Mouse (Mus musculus): ENCODE measurements around the gene Slc41a2. TPM values are rescaled to one million over a fixed set of nuclear protein-coding genes. Genes with fewer than 3 reads are reported as not detected.
"Not testable (repeated sequence)": the region's sequence is repeated elsewhere in the genome, so short reads cannot be mapped to it uniquely, and the experiment has no call there.

The Slc41a2 gene
- total RNA-seq, 2 experiments from 2014 or later: 21.5 to 23.0 TPM

- DNase-seq (ENCODE audit: extremely low spot score in 1 of 2, low spot score in 1 of 2): no peak
Observed at GRCm38 (mm10) chr10:83353680-83354332, 16.1 kb upstream of the Slc41a2 start.

DNA sequence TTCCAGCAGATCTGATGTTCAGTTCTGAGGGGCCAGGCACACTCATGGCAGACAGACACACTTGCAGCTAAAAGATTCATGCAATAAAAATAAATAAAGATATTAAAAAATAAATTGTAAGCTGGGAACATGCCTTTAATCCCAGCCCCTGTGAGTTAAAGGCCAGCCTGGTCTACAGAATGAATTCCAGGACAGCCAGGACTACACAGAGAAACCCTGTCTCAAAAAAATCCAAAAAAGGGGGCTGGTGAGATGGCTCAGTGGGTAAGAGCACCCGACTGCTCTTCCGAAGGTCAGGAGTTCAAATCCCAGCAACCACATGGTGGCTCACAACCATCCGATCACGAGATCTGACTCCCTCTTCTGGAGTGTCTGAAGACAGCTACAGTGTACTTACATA lies 14.1 kb upstream of the Slc41a2 start:
- DNase-seq (ENCODE audit: extremely low spot score in 1 of 2, low spot score in 1 of 2): not testable (repeated sequence)

- DNase-seq (ENCODE audit: extremely low spot score in 1 of 2, low spot score in 1 of 2): no peak
Observed at GRCm38 (mm10) chr10:83350689-83351088, 13.0 kb upstream of the Slc41a2 start.

DNA sequence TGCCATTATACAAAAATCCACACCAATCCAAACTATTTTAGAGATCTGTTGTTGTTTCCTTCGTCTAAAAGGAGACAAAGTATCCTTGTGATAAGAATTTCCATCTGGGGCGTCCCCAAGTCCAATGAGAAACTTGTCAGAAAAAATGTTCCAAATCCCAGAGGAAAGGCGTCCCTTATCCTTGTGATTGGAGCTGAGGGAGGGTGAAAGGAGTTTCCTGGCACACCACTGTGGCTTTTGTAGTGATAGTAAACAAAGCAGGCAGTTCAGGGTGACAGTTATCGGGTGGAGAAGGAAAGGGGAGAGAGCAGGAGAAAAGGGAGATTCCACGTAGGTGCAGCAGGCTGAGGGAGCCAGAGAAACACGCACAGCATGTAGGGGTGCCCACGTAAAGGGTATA lies 9.8 kb upstream of the Slc41a2 start:
- no peak for DNase-seq (ENCODE audit: extremely low spot score in 1 of 2, low spot score in 1 of 2)

- DNase-seq (ENCODE audit: extremely low spot score in 1 of 2, low spot score in 1 of 2): no peak
Observed at GRCm38 (mm10) chr10:83346359-83346736, 8.7 kb upstream of the Slc41a2 start.

DNA sequence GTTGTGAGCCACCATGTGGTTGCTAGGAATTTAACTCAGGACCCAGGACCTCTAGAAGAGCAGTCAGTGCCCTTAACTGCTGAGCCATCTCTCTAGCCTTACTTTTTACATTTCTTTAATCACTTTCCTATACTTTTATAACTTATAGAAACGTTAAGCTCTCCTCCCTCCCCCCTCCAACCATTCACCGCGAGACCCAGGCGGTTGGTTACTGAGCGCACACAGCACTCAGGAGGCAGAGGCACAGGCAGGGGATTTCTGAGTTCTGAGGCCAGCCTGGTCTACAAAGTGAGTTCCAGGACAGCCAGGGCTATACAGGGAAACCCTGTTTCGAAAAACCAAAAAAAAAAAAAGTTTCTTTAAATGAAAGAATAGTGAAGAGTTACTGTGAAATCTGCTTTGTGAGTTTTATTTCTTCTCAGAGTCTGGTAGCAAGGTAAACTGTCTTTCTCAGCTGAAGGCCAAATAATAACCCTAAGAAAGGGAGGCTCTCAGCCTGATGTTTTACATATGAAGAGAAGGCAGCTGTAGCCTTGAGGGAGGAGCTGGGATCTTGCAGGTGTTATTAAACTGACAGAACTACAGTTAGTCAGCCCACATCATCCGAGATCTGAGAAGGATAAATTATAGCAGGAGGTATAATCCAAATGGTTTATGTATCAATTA lies 8.1 kb upstream of the Slc41a2 start:
- DNase-seq (ENCODE audit: extremely low spot score in 1 of 2, low spot score in 1 of 2): no peak

DNA sequence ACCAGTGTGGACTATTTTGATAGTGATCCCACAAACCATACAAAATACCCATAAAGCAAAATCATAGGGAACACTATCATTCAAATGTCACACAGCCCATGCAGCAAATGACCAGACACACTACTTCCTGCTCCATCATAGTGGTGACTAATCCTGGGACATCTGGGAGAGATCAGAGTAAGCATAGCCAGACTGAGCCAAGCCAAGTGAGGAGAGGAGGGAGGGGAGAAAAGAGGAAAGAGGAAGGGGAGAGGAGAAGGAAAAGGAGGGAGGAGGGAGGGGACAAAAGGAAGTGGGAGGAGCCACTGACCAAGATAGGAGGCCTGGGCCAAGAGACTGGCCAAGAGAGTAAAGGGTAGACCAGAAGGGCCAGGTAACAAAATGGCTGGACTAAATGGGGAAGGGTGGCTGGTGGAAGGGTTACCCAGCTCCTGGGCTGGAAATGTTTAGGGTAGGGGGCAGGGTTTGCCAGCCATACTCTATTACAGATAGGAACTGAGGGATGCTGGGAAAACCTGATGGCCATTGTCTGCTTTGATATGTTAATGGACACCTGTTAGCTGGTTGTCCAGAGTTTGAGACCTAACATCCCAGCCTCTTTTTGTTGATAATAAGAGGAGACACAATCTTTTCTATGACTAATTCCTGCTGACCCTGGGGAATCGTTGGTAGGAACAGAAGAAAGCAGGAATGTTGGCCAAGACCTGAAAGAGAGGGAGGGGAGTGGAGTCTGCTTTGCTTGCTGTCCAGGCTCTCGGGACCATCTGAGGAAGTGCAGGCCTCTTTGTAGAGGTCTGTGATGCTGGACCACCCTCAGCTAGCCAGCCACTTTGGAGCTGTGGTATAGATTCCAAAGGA lies 6.4 kb upstream of the Slc41a2 start:
- no peak for DNase-seq (ENCODE audit: extremely low spot score in 1 of 2, low spot score in 1 of 2)

- no peak for DNase-seq (ENCODE audit: extremely low spot score in 1 of 2, low spot score in 1 of 2)
Observed at GRCm38 (mm10) chr10:83343171-83343570, 5.5 kb upstream of the Slc41a2 start.

- DNase-seq (ENCODE audit: extremely low spot score in 1 of 2, low spot score in 1 of 2): no peak
Observed at GRCm38 (mm10) chr10:83341226-83341625, 3.5 kb upstream of the Slc41a2 start.

- DNase-seq (ENCODE audit: extremely low spot score in 1 of 2, low spot score in 1 of 2): no peak
Observed at GRCm38 (mm10) chr10:83337971-83338598, 403 bp upstream of the Slc41a2 start.

DNA sequence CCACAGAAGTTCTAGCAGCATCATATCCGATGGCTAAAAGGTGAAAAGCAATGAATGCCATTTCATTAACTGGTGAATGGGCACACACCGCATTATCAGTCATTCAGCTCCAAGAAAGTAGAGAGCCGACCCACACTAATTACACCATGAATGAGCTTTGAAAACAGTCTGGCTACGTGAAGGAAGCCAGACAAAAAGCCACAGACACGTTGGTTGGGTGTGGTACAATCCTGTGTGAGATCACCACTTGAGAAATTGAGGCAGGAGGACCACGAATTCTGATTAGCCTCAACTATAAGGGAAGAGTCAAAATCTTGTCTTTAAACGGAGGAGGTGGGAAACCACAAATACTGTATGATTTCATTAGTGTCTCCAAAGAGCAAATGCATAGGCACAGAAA lies 1.3 kb downstream of the Slc41a2 start:
- DNase-seq (ENCODE audit: extremely low spot score in 1 of 2, low spot score in 1 of 2): no peak

- DNase-seq (ENCODE audit: extremely low spot score in 1 of 2, low spot score in 1 of 2): no peak
Observed at GRCm38 (mm10) chr10:83332581-83332980, 5.1 kb downstream of the Slc41a2 start.

DNA sequence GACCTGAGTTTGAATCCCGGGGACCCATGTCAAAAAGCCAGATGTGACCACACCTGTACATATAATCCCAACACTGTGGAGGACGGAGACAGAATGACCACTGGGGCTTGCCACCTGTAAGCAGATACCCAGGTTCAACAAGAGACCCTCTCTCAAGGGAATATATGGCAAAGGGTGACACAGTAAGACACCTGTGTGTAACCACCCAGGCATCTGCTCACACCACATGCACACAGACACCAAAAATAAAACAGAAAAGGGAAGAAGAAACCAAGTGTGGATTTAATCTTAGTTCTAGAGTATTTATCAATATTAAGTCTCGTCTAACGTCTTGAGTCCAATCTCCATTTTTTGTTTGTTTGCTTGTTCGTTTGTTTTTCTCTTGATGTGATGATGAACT lies 5.9 kb downstream of the Slc41a2 start:
- no peak for DNase-seq (ENCODE audit: extremely low spot score in 1 of 2, low spot score in 1 of 2)

GRCm38 (mm10) chr10:83330336-83330735 lies 7.3 kb downstream of the Slc41a2 start:
- DNase-seq (ENCODE audit: extremely low spot score in 1 of 2, low spot score in 1 of 2): no peak

GRCm38 (mm10) chr10:83328791-83329190 lies 8.9 kb downstream of the Slc41a2 start:
- DNase-seq (ENCODE audit: extremely low spot score in 1 of 2, low spot score in 1 of 2): no peak

DNA sequence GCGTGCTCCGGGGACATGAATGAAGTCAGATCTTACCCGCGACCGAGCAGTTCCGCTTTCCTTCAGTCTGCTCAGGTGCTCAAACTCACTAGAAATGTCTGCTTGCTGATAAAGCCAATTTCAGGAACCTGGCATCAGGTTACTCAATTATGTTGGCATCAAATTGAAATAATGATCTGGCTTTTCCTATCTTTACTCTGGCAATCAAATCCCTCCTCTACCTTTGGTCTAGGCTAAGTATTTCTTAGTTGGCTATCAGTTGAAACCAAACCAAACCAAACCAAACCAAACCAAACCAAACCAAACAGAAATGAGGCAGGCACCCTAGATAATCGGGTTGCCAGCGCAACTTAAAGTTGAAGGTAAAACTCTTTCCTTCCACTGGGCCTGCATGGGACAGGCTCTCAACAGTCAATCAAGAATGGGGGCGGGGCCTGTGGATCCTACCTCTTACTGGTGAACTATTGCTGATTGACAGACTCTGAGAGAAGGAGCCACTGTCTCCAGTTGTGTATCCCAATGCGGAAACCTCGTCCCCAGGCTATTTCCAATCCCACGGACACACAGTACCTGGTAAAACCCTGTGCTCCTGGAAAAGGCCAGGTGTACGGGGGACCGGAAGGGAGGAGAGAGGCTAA lies 10.9 kb downstream of the Slc41a2 start:
- DNase-seq (ENCODE audit: extremely low spot score in 1 of 2, low spot score in 1 of 2): no peak

DNA sequence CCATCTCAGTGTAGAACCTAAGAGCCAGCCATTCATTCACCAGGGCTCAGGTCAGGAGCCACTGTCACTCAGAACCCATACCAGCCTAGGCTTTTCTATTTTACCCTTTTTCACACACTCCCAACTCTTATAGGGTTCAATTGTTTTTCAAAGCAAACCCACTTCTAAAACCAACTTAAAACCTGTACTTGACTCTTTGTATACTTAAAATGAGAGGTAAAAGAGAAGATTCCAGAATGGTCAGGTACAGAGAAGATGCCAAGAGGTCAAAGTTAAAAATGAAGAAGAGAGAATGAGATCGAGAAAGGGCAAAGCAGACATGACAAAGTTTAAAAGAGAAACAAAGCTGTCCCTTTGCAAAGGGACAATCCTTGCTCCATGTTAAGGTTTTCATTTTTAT lies 11.8 kb downstream of the Slc41a2 start:
- no peak for DNase-seq (ENCODE audit: extremely low spot score in 1 of 2, low spot score in 1 of 2)

- no peak for DNase-seq (ENCODE audit: extremely low spot score in 1 of 2, low spot score in 1 of 2)
Observed at GRCm38 (mm10) chr10:83324871-83325270, 12.8 kb downstream of the Slc41a2 start.

DNA sequence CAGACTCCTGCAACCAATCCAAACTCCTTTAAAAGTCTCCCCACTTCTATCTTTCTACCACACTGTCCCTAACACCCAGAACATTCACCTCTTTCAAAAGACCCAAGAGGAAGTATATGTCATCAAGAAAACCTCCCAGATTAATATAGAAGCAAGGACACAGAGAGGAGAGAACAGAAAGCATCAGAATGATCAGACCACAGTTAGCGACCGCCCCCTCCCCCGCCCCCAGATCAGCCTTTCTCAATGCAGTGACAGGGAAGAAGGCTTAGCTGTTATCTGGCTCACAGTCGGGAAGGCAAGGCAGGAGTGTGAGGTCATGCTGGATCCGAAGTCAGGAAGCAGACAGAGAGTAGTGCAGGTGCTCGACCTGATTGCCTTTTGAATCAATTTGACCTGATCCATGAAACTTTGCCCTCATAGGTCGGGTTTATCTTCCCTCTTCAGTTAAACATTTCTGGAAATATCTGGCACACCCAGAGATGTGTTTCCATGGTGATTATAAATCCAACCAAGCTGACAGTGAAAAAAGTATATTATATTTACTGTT lies 15.1 kb downstream of the Slc41a2 start:
- no peak for DNase-seq (ENCODE audit: extremely low spot score in 1 of 2, low spot score in 1 of 2)

- DNase-seq (ENCODE audit: extremely low spot score in 1 of 2, low spot score in 1 of 2): no peak
Observed at GRCm38 (mm10) chr10:83321528-83321927, 16.2 kb downstream of the Slc41a2 start.
